Mouse (Mus musculus) left cerebral cortex, adult 9 months (tissue): ENCODE results near the gene Ppan.

Experiments used
- DNase-seq, 2 experiments: peaks; one replicate each; pipeline ENCODE4 v3.0.0; 2022; ENCODE audit warnings: low spot score in 2 of 2

The Ppan gene

GRCm38 (mm10) chr9:20923258-20923657, 35.3 kb downstream of the Ppan start:
- DNase-seq: no peak
